Mouse (Mus musculus): ENCODE data around the gene Ocrl.

DNA sequence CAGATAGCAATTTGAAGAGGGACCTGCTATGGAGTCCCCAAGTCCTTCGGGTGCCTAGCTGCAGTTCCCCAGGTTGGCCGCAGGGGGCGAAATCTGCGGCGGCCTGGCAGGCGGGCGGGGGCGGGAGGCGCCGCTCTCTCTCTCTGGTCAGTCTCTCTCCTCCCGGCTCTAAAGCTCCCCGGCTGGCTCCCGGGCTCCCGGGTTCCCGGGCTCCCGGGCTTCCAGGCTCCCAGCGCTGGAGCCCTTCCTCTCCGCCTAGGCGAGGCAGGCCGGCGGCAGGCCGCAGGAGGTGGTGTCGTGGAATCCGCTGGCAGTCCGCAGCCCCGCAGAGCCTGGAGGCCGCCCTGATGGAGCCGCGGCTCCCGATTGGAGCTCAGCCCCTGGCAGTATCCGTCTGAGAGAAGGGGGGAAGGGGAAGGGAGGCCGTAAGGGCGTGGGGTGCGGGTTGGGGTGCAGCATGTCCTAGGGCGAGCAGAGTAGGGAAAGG is at the start of gene Ocrl:
- TF ChIP-seq CTCF (IDR thresholded peaks at IDR 0.05; ENCODE audit: borderline replicate concordance, insufficient read depth, low read length) (0 out of 2 replicates have a peak, but pooled peaks have one; percentile 14), POLR2A (IDR thresholded peaks at IDR 0.05; ENCODE audit: low read depth, low read length) (peak; percentile 42; the same call in 1 of the 2 replicates)

Measured in embryonic fibroblast, embryonic 13.5 days (primary cell).